Mouse (Mus musculus): ENCODE results near the gene Cyp4f14.
"Not testable (repeated sequence)": the region's sequence is repeated elsewhere in the genome, so short reads cannot be mapped to it uniquely, and the experiment has no call there.

Gene Cyp4f14

GRCm38 (mm10) chr17:32891239-32892180, 25.6 kb downstream of the Cyp4f14 start, which contains the start of gene Zfp870:
Gene Zfp870 (minus strand): TSS chr17:32891642.
- peak; percentile 49 for DNase-seq (ENCODE audit: low spot score)

- no peak for DNase-seq (ENCODE audit: low spot score)
Observed at GRCm38 (mm10) chr17:32890852-32891238, 26.3 kb downstream of the Cyp4f14 start.

GRCm38 (mm10) chr17:32889611-32890010, 27.5 kb downstream of the Cyp4f14 start:
- DNase-seq (ENCODE audit: low spot score), result no peak

GRCm38 (mm10) chr17:32880320-32881218, 36.6 kb downstream of the Cyp4f14 start:
- DNase-seq (ENCODE audit: low spot score), result no peak

- DNase-seq (ENCODE audit: low spot score), result no peak
Observed at GRCm38 (mm10) chr17:32878773-32879172, 38.4 kb downstream of the Cyp4f14 start.

GRCm38 (mm10) chr17:32877471-32878171, 39.5 kb downstream of the Cyp4f14 start:
- DNase-seq (ENCODE audit: low spot score), result no peak

- no peak for DNase-seq (ENCODE audit: low spot score)
Observed at GRCm38 (mm10) chr17:32872696-32873095, 44.4 kb downstream of the Cyp4f14 start.

- DNase-seq (ENCODE audit: low spot score), result no peak
Observed at GRCm38 (mm10) chr17:32872091-32872490, 45.1 kb downstream of the Cyp4f14 start.

- DNase-seq (ENCODE audit: low spot score), result no peak
Observed at GRCm38 (mm10) chr17:32871483-32871882, 45.7 kb downstream of the Cyp4f14 start.

GRCm38 (mm10) chr17:32867266-32867665, 49.9 kb downstream of the Cyp4f14 start:
- not testable (repeated sequence) for DNase-seq (ENCODE audit: low spot score)

- DNase-seq (ENCODE audit: low spot score), result not testable (repeated sequence)
Observed at GRCm38 (mm10) chr17:32856713-32857112, 60.4 kb downstream of the Cyp4f14 start.

Measured in MN1 (cell line).